Mouse (Mus musculus) layer of hippocampus, adult 8-10 months (tissue): Measurements from ENCODE around the gene Tet1. TPM values are rescaled to one million over a fixed set of nuclear protein-coding genes. Genes with fewer than 3 reads are reported as not detected.
A peak's percentile ranks its signal among the peaks of the same experiment; 100 is the strongest.
"Not testable (repeated sequence)": the region's sequence is repeated elsewhere in the genome, so short reads cannot be mapped to it uniquely, and the experiment has no call there.

Experiments used
- DNase-seq, 2 experiments: peaks; one replicate each; pipeline ENCODE4 v3.0.0; 2022; ENCODE audit warnings: low spot score in 2 of 2
- total RNA-seq, 4 experiments: library from RNA; stranded (reverse); gene quantifications; 2 replicates each; pipeline ENCODE4 v1.2.4; 2022

Tet1 gene
- 10 to 100 TPM; 12.0 to 15.1 (median 13.7) TPM for total RNA-seq

DNA sequence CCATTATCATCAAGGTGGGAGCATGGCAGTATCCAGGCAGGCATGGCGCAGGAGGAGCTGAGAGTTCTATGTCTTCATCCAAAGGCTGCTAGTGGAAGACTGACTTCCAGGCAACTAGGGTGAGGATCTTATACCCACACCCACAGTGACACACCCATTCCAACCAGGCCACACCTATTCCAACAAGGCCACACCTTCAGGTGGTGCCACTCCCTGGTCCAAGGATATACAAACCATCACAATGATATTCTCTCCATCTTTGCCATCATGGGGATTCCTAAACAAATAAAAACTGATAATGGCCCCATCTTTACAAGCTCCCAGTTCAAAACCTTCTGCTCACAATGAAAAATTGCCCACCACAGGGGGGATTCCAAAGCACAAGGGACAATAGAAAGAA, at the start of gene Tet1:
Gene Tet1, minus strand, starts transcription at position 101 of the 400 bp plus-strand sequence.
- DNase-seq: not testable (repeated sequence)

- DNase-seq: no peak
Observed at GRCm38 (mm10) chr10:62948551-62948950, 39.8 kb upstream of the Tet1 start.

- DNase-seq: peak; percentile 30 to 61
Observed at GRCm38 (mm10) chr10:62946738-62947471, 38.1 kb upstream of the Tet1 start, which contains the start of gene Dna2. Gene Dna2, plus strand, starts transcription at chr10:62947026.

DNA sequence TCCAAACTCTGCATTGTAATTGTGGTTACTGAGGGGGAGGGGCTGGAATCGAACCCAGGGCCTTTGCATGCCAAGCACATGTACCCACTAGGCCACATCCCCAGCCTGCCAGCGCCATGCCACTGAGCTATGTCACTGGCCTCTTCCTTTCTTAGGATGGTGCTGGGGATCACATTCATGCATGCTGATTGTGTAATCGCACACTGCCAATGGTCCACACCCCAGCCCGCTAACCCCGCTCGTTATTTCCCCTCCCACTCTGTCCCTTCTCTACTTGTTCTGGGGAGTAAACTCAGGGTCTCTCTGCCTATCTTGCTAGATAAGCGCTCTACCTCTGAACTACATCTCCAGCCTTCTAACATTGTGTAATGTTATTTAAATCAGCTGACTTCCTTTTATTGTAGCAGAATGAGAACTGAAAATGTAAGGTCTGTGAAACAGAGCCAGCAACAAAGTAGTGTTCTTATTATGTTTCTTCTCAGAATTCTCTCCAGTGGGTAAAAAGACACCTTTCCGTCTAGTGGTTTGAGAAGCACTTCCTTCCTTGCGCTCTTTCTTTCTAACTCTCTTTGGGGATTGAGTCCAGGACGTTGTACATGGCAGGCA, 36.3 kb upstream of the Tet1 start:
- no peak for DNase-seq

DNA sequence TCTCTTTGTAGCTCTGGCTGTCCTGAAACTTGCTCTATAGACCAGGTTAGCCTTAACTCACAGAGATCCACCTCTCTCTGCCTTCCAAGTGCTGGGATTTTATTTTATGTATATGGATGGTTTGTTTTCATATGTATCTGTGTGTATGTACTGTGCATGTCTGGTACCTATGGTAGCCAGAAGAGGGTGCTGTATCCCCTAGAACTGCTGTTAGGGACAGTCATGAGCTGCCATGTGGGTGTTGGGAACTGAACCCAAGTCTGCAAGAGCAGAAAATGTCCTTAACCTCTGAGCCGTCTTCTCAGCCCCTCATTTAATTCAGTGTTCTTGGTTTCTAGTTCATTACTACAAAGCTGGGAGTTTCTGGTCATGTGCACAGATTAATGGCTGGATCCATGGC, 23.6 kb upstream of the Tet1 start:
- no peak for DNase-seq

DNA sequence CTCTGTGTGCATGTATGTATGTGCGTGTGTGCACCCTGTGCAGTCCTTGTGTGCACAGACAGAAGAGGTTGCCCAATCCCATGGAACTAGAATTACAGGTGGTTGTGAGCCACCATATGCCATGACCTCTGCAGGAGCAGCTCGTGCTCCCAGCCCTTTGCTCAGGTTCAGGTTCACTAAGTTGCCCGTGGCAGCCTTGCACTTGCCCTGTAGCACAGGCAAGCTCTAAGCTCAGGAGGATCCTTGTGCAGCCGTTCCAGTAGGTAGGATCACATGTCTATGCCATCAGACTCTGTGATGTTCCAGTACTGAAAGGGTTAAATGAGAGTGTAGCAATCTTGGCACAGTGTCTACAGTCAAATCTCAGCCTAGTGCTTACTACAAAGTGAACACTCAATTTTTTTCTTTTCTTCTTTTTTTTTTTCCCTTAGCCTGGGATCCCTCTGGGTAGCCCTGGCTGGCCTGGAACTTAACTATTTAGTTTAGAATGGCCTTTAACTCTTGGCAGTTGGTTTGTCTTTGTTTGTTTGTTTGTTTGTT, 15.4 kb upstream of the Tet1 start:
- DNase-seq: no peak

GRCm38 (mm10) chr10:62920766-62921156, 12.0 kb upstream of the Tet1 start:
- DNase-seq: no peak

GRCm38 (mm10) chr10:62919925-62920765, 11.3 kb upstream of the Tet1 start, which contains the start of gene Slc25a16:
Gene Slc25a16, plus strand, starts transcription at chr10:62920633.
- DNase-seq: peak; percentile 84 to 92

- DNase-seq: no peak
Observed at GRCm38 (mm10) chr10:62918985-62919384, 10.2 kb upstream of the Tet1 start.

DNA sequence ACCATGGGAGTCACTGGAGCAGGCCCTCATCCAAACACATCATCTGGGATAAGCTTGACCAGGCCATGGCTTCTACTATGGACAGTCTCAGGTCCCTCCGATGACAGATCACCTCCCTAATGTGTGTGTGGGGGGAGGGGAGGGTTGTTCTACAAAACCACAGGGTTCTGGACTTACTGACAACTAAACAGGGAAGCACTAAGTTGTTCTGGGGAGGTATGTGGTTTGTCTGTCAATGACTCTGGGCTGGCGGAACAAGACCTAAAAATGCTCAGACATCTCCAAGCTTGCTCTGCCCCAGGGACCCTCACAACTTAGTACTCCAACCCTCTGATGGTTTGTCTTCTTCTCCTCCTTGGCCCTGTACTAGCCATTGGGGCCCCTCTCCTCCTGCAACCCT, 2.3 kb upstream of the Tet1 start:
- DNase-seq: no peak

GRCm38 (mm10) chr10:62906336-62906735, 2.5 kb downstream of the Tet1 start:
- no peak for DNase-seq

DNA sequence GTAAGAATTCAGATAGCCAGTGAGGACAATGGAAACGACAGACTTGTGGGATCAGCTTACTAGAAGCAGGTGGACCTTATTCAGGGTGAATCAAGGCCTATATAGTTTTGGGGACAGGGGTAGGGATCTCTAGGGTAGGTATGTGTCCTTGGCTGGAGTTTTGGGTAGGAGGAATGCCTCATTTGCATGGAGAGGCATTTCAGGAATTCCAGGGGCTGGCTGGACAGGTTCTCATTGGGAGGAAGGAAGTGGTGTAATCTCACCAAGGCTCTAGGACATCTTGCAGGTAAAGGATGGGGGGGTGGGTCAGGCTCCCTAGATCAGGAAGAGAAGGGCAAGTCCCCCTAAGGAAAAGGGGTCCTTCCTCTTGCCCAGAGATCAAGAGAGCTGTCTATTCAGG, 6.0 kb downstream of the Tet1 start:
- no peak for DNase-seq

- no peak for DNase-seq
Observed at GRCm38 (mm10) chr10:62901826-62902225, 7.0 kb downstream of the Tet1 start.

DNA sequence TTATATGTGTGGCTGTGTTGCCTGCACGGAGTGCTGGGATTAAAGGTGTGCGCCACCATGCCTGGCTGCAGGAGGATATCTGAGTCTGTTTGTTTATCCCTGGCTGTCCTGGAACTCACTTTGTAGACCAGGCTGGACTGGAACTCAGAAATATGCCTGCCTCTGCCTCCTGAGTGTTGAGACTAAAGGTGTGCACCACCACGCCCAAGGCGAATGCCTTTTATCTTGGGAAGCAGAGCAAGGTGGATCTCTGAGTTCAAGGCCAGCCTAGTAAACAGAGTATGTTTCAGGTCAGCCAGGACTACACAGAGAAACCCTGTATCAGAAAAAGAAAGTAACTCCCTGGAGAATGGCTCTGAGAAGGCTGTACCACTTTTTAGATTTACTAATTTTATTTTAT, 8.7 kb downstream of the Tet1 start:
- DNase-seq: no peak

DNA sequence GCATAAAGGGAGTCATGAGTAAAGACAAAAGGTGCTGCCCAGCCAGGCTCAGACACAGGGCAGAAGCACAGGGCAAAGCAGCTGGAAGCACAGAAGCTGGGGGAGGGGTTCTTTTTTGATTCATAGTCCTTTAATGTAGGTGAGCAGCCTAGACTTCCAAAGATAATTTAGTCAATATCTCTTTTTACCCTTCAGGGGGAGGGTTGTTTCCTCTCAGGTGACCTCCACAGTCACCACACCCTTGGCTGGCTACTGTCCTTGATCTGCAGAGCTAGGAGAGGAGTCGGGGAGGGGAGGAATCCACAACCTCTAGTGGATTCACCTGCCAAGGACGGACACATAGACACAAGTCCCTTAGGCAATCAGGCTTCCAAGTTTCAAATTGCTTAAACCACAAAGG, 10.7 kb downstream of the Tet1 start:
- no peak for DNase-seq

- no peak for DNase-seq
Observed at GRCm38 (mm10) chr10:62897437-62897836, 11.4 kb downstream of the Tet1 start.

DNA sequence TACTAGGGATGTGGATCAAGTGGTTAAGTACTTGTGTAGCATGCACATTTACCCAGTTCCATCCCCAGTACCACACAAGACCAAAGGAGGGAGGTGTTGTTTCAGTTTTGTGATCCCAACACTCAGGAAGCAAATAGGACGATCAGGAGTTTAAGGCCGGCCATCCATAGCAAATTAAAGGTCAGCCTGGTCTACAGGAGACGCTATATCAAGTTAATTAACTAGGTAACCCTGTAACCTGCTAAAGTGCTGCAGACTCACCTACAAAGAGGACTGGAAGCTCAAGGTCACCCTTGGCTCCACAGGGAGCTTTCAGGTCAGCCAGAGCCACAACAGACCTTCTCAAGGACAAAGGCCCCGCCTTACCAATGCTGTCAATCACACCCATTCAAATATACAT, 12.0 kb downstream of the Tet1 start:
- no peak for DNase-seq

GRCm38 (mm10) chr10:62896035-62896434, 12.8 kb downstream of the Tet1 start:
- no peak for DNase-seq

DNA sequence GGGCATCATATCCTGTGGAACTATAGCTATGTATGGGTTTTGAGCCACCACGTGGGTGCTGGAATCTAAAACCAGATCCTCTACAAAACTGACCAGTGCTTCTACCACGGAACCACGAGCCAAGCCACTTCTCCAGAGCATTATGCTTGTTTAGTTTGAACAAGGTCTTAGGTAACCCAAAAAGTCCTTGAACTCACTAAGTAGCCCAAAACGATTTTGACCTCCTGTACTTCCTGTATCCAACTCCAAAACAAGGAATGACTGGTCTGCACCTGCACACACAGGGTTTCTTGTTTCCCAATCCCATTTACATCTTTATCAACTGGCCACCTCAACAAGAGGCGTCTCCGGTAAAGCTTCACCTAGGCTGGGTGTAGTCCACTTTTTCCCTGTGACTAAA, 13.4 kb downstream of the Tet1 start:
- no peak for DNase-seq

GRCm38 (mm10) chr10:62894447-62894846, 14.3 kb downstream of the Tet1 start:
- no peak for DNase-seq

GRCm38 (mm10) chr10:62893356-62893884, 15.4 kb downstream of the Tet1 start:
- DNase-seq: no peak
